Mouse (Mus musculus) stomach, postnatal 0 days (tissue): ENCODE results near the gene Hesx1.

Experiments used
- CTCF ChIP-seq: IDR thresholded peaks from 2 replicates; pipeline ENCODE4 v1.5.1; 2016; ENCODE audit warnings: antibody characterized with exemption, low read depth, mild to moderate bottlenecking, moderate library complexity
- EP300 ChIP-seq: optimal IDR thresholded peaks from 2 replicates; pipeline ENCODE3; 2016; ENCODE audit warnings: antibody characterized with exemption

DNA sequence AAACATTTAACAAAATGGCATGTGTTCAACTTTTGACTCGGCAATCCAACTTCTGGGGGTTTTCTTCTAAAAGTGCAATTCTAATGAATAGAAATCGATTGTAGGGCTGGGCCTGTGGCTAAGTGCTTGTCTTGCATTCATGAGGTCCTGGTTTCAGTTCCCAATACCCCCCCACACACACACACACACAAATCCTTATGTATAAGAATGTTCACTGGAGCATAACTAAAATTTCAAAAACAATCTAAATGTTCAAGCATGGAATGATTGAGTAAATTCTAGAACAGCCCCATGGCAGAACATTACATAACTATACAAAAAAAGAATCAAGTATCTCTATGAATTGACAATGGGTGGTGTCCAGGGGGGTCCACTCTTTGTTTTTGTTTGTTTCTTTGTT lies 23.7 kb downstream of the Hesx1 start:
- TF ChIP-seq EP300, result no peak
- no peak for TF ChIP-seq CTCF
